Mouse (Mus musculus) lung, postnatal 0 days (tissue): ENCODE data around the gene Ankef1. TPM values are rescaled to one million over a fixed set of nuclear protein-coding genes. Genes with fewer than 3 reads are reported as not detected.

Experiments
- ATAC-seq: fragments of 200-750 bp; cut with Nextera tagmentation; 2 replicates; pipeline ENCODE4 v1.8.0; 2017; ENCODE audit warnings: moderate library complexity
- DNase-seq: peaks from one replicate; pipeline ENCODE4 v3.0.0-alpha.2; 2016; ENCODE audit warnings: low spot score
- H3K27ac ChIP-seq: fragments of 300-500 bp; sonication (generic); 2 replicates; pipeline ENCODE4 v1.5.1; 2014; ENCODE audit warnings: antibody characterized with exemption, mild to moderate bottlenecking, low read length, mixed read lengths
- H3K27me3 ChIP-seq: fragments of 300-500 bp; sonication (generic); replicated peaks from 2 replicates; pipeline ENCODE4 v1.6.1; 2014; ENCODE audit warnings: low read length, mixed read lengths; ENCODE audit not compliant: insufficient read depth
- H3K36me3 ChIP-seq: fragments of 300-500 bp; sonication (generic); 2 replicates; pipeline ENCODE4 v1.6.1; 2014; ENCODE audit warnings: low read length, mixed read lengths; ENCODE audit not compliant: insufficient read depth
- H3K4me1 ChIP-seq: fragments of 300-500 bp; sonication (generic); 2 replicates; pipeline ENCODE4 v1.6.1; 2014; ENCODE audit warnings: antibody characterized with exemption, low read depth, low read length, mixed read lengths; ENCODE audit not compliant: insufficient read depth
- H3K4me2 ChIP-seq: fragments of 300-500 bp; sonication (generic); replicated peaks from 2 replicates; pipeline ENCODE4 v1.6.1; 2014; ENCODE audit warnings: low read depth, mild to moderate bottlenecking, low read length, moderate library complexity, mixed read lengths
- H3K4me3 ChIP-seq: fragments of 300-500 bp; sonication (generic); 2 replicates; pipeline ENCODE4 v1.5.1; 2014; ENCODE audit warnings: low read depth, low read length
- H3K9ac ChIP-seq: fragments of 300-500 bp; sonication (generic); replicated peaks from 2 replicates; pipeline ENCODE4 v1.6.1; 2014; ENCODE audit warnings: low read depth, mild to moderate bottlenecking
- H3K9me3 ChIP-seq: fragments of 300-500 bp; sonication (generic); 2 replicates; pipeline ENCODE4 v1.6.1; 2016; ENCODE audit warnings: low read length, mixed read lengths
- CTCF ChIP-seq: IDR thresholded peaks from 2 replicates; pipeline ENCODE4 v1.5.1; 2016; ENCODE audit warnings: antibody characterized with exemption, mild to moderate bottlenecking
- EP300 ChIP-seq: IDR thresholded peaks from 2 replicates; pipeline ENCODE4 v1.6.1; 2016; ENCODE audit warnings: antibody characterized with exemption, mild to moderate bottlenecking, control low read depth
- WGBS: fragments of 180-500 bp; shearing (Covaris S2); extraction: QIAGEN DNeasy Blood & Tissue Kit; methylation state at CpG from one replicate; pipeline ENCODE4 v1.1.7; 2014; 5-methylcytosine and 5-hydroxymethylcytosine counted together
- polyA plus RNA-seq: library from polyadenylated mRNA; unstranded; fragments of >200 nt; fragmentation: Nextera tagmentation; extraction: Ambion mirVana; gene quantifications from 2 replicates; pipeline ENCODE4 v1.2.1, GENCODE M21; 2015

Ankef1 gene
- polyA plus RNA-seq, 1 experiment from 2014 or later: 0.32 TPM

DNA sequence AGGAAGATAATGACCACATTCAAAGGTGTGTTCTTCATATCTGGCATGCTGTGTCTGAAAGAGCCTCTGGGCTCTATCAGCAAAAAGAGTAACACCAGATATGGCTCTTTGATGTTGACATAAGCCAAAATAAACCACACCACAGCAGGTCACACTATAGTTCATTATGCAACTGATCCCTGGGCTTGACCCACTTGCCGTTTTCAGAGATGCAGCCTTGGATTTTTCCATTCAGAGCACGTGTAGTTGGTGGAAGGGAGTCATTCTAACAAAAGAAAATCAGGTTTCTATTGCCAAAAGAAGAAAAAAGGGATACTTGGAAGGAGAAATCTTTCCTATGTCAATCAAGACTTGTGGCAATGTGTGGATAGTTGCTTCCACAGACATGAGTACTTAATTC is 87.1 kb downstream of the Ankef1 start:
- H3K27ac ChIP-seq: no peak overlapping the region
- H3K4me2 ChIP-seq: no peak overlapping the region
- ATAC-seq (no peak), DNase-seq (no peak)
- no peaks in the 10 kb centered on the region for H3K36me3 ChIP-seq
- H3K27me3 ChIP-seq: no peaks in the 10 kb centered on the region
- no peaks in the 10 kb centered on the region for H3K9me3 ChIP-seq
- 35% methylated on average over 2 of the region's 2 CpGs for WGBS
- H3K4me1 ChIP-seq: no peaks in the 10 kb centered on the region
- no peak overlapping the region for H3K9ac ChIP-seq
- H3K4me3 ChIP-seq: no peak overlapping the region
- TF ChIP-seq CTCF: no peak
- TF ChIP-seq EP300: no peak

DNA sequence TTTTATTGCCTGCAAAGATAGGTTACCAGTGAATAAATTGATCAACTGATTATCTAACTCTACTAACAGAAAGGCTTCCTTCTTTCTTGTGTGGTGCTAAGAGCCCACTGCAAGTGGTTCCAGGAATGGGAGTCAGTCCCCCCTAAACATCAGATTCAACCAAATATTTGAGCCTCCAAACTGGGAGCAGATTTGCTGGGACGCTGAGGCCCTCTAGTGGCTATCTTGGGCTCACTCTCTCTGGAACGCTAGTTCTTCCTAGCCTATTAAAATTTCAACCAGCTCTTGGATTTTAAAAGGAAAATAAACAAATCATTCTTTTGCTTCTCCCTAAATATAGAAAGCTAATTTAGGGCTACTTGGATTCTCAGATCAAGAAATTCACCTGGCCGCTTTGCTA is 94.7 kb downstream of the Ankef1 start:
- 22% methylated on average over 3 of the region's 3 CpGs for WGBS
- Histone ChIP-seq H3K9ac (no peak overlapping the region), H3K4me3 (no peak overlapping the region), H3K4me1 (no peaks in the 10 kb centered on the region), H3K9me3 (no peaks in the 10 kb centered on the region), H3K4me2 (no peak overlapping the region), H3K27ac (no peak overlapping the region), H3K36me3 (no peaks in the 10 kb centered on the region), H3K27me3 (no peaks in the 10 kb centered on the region)
- TF ChIP-seq EP300 (no peak), CTCF (peak; percentile 73)
- DNase-seq (peak; percentile 42), ATAC-seq (no peak)

DNA sequence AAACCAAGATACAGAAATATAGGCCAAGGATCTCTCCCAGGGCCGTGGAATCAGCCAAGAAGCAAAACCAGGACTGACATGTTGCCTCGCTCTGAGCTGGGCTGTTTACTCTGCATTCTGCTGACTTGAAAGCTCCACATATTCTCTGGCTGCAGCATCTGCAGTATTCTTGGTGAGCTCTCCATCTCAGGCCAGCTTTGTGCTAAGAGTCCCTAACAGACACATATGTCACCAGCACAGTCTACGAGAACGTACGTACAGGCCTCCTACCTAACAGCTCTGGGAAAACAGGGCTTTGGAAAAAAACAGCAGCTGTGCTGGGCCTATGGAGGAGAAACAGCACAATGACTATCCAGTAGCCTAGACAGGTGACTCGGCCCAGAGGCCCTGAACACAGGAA is 97.0 kb downstream of the Ankef1 start:
- Histone ChIP-seq H3K36me3 (no peaks in the 10 kb centered on the region), H3K4me3 (no peak overlapping the region), H3K9ac (no peak overlapping the region), H3K4me2 (no peak overlapping the region), H3K27ac (no peak overlapping the region), H3K9me3 (no peaks in the 10 kb centered on the region), H3K4me1 (no peaks in the 10 kb centered on the region), H3K27me3 (no peaks in the 10 kb centered on the region)
- DNase-seq: no peak
- 79% methylated on average over 6 of the region's 6 CpGs for WGBS
- TF ChIP-seq CTCF (no peak), EP300 (no peak)
- no peak for ATAC-seq

DNA sequence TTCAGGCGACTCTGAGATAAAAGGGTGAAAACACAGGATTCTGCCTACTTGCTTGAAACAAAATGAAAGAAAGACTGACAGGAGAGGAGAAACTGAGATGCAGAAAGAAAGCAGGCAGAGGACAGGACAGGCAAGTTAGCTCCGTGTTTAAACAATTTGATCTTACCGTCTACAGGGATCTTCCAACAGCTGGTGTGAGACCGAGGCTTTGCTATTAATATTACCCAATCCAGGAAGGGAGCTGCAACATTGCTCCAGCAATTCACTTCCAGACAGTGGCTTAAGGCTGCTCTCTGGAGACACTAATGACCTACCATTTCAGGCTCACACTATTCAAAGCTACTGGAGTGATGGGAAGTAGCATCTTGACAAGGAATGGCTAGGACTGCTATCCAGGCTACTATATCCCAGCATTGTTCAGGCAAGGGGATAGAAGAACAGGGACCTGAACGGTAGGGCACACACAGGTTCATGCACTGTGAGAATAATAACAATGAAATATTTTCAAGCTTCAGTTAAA is 99.0 kb downstream of the Ankef1 start:
- no peak overlapping the region for H3K9ac ChIP-seq
- H3K36me3 ChIP-seq: no peaks in the 10 kb centered on the region
- no peak for ATAC-seq
- no peak for DNase-seq
- no peaks in the 10 kb centered on the region for H3K9me3 ChIP-seq
- no peak for TF ChIP-seq CTCF
- TF ChIP-seq EP300: no peak
- 73% methylated on average over 5 of the region's 5 CpGs for WGBS
- no peaks in the 10 kb centered on the region for H3K27me3 ChIP-seq
- H3K4me3 ChIP-seq: no peak overlapping the region
- H3K4me1 ChIP-seq: no peaks in the 10 kb centered on the region
- H3K4me2 ChIP-seq: no peak overlapping the region
- no peak overlapping the region for H3K27ac ChIP-seq

DNA sequence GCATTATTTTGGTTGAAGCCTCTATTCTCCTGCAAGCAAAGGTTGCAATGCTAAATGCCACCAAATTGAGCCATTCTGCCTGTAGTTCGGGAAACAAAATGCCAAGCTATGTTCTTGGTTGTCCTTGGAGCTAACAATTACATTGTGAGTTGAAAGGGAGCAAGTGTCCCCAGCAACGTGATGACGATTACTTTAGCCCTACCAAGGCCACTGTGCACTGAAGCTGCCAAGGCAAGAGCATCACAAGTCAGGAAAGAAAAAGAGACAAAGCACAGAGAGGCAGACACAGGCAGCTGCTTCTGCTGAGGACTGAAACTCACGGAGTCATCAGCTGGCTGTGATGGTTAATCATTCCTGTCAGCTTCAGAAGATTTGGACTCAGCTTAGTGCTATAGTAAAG is 99.5 kb downstream of the Ankef1 start:
- H3K4me1 ChIP-seq: no peaks in the 10 kb centered on the region
- no peaks in the 10 kb centered on the region for H3K27me3 ChIP-seq
- WGBS: 75% methylated on average over 4 of the region's 4 CpGs
- H3K4me3 ChIP-seq: no peak overlapping the region
- TF ChIP-seq EP300 (no peak), CTCF (no peak)
- no peak overlapping the region for H3K4me2 ChIP-seq
- no peak overlapping the region for H3K27ac ChIP-seq
- DNase-seq (no peak), ATAC-seq (no peak)
- no peaks in the 10 kb centered on the region for H3K36me3 ChIP-seq
- no peaks in the 10 kb centered on the region for H3K9me3 ChIP-seq
- H3K9ac ChIP-seq: no peak overlapping the region

Other genes starting within 250 kb of the Ankef1 start
- 0.06 and 0.13 TPM in 2 replicates for gene Pak7, start 113.9 kb upstream of the Ankef1 start, polyA plus RNA-seq
- gene Snap25, start 211.5 kb downstream of the Ankef1 start, polyA plus RNA-seq: 0.24 and 0.69 TPM in 2 replicates